Mouse (Mus musculus): ENCODE data around the gene Unc13d. TPM values are rescaled to one million over a fixed set of nuclear protein-coding genes. Genes with fewer than 3 reads are reported as not detected.
"Not testable (repeated sequence)": the region's sequence is repeated elsewhere in the genome, so short reads cannot be mapped to it uniquely, and the experiment has no call there.

The Unc13d gene
- total RNA-seq, 1 experiment from 2014 or later, result 47.0 TPM

GRCm38 (mm10) chr11:116102472-116102871 is 24.7 kb upstream of the Unc13d start:
- no peak for ATAC-seq (ENCODE audit: extremely low read depth, insufficient number of reproducible peaks, low FRiP score, poor library complexity, severe bottlenecking)

- no peak for ATAC-seq (ENCODE audit: extremely low read depth, insufficient number of reproducible peaks, low FRiP score, poor library complexity, severe bottlenecking)
Observed at GRCm38 (mm10) chr11:116101931-116102381, 24.2 kb upstream of the Unc13d start.

GRCm38 (mm10) chr11:116100839-116101238 is 23.1 kb upstream of the Unc13d start:
- no peak for ATAC-seq (ENCODE audit: extremely low read depth, insufficient number of reproducible peaks, low FRiP score, poor library complexity, severe bottlenecking)

GRCm38 (mm10) chr11:116100385-116100784 is 22.6 kb upstream of the Unc13d start:
- no peak for ATAC-seq (ENCODE audit: extremely low read depth, insufficient number of reproducible peaks, low FRiP score, poor library complexity, severe bottlenecking)

GRCm38 (mm10) chr11:116099462-116099861 is 21.7 kb upstream of the Unc13d start:
- ATAC-seq (ENCODE audit: extremely low read depth, insufficient number of reproducible peaks, low FRiP score, poor library complexity, severe bottlenecking), result no peak

GRCm38 (mm10) chr11:116098711-116099460 is 21.1 kb upstream of the Unc13d start:
- no peak for ATAC-seq (ENCODE audit: extremely low read depth, insufficient number of reproducible peaks, low FRiP score, poor library complexity, severe bottlenecking)

GRCm38 (mm10) chr11:116096213-116097108 is 18.7 kb upstream of the Unc13d start:
- no peak for ATAC-seq (ENCODE audit: extremely low read depth, insufficient number of reproducible peaks, low FRiP score, poor library complexity, severe bottlenecking)

- ATAC-seq (ENCODE audit: extremely low read depth, insufficient number of reproducible peaks, low FRiP score, poor library complexity, severe bottlenecking), result no peak
Observed at GRCm38 (mm10) chr11:116095573-116095972, 17.8 kb upstream of the Unc13d start.

GRCm38 (mm10) chr11:116093771-116094565 is 16.2 kb upstream of the Unc13d start:
- no peak for ATAC-seq (ENCODE audit: extremely low read depth, insufficient number of reproducible peaks, low FRiP score, poor library complexity, severe bottlenecking)

GRCm38 (mm10) chr11:116092959-116093358 is 15.2 kb upstream of the Unc13d start:
- not testable (repeated sequence) for ATAC-seq (ENCODE audit: extremely low read depth, insufficient number of reproducible peaks, low FRiP score, poor library complexity, severe bottlenecking)

- ATAC-seq (ENCODE audit: extremely low read depth, insufficient number of reproducible peaks, low FRiP score, poor library complexity, severe bottlenecking), result no peak
Observed at GRCm38 (mm10) chr11:116091591-116091990, 13.8 kb upstream of the Unc13d start.

GRCm38 (mm10) chr11:116089545-116089944 is 11.8 kb upstream of the Unc13d start:
- no peak for ATAC-seq (ENCODE audit: extremely low read depth, insufficient number of reproducible peaks, low FRiP score, poor library complexity, severe bottlenecking)

GRCm38 (mm10) chr11:116088741-116089394 is 11.1 kb upstream of the Unc13d start:
- ATAC-seq (ENCODE audit: extremely low read depth, insufficient number of reproducible peaks, low FRiP score, poor library complexity, severe bottlenecking), result no peak

- ATAC-seq (ENCODE audit: extremely low read depth, insufficient number of reproducible peaks, low FRiP score, poor library complexity, severe bottlenecking), result no peak
Observed at GRCm38 (mm10) chr11:116088188-116088587, 10.4 kb upstream of the Unc13d start.

GRCm38 (mm10) chr11:116087194-116088130 is 9.7 kb upstream of the Unc13d start:
- ATAC-seq (ENCODE audit: extremely low read depth, insufficient number of reproducible peaks, low FRiP score, poor library complexity, severe bottlenecking), result peak; percentile 50

GRCm38 (mm10) chr11:116086258-116087193 is 8.8 kb upstream of the Unc13d start, which contains the start of gene Wbp2:
Gene Wbp2 (minus strand): TSS chr11:116086995.
- peak; percentile 95 for ATAC-seq (ENCODE audit: extremely low read depth, insufficient number of reproducible peaks, low FRiP score, poor library complexity, severe bottlenecking)

Data from neutrophil, adult 5-6 weeks (primary cell).